Mouse (Mus musculus) heart, embryonic 15.5 days (tissue): ENCODE data around the gene Camk2b. TPM values are rescaled to one million over a fixed set of nuclear protein-coding genes. Genes with fewer than 3 reads are reported as not detected.
A peak's percentile ranks its signal among the peaks of the same experiment; 100 is the strongest.

Source experiments
- ATAC-seq: fragments of 200-750 bp; cut with Nextera tagmentation; replicated peaks from 2 replicates; pipeline ENCODE4 v1.8.0; 2017; ENCODE audit warnings: low read depth, moderate TSS enrichment; ENCODE audit not compliant: insufficient number of reproducible peaks, insufficient read depth, low FRiP score
- H3K27ac ChIP-seq: fragments of 300-500 bp; sonication (generic); 2 replicates; pipeline ENCODE4 v1.5.1; 2015; ENCODE audit warnings: mild to moderate bottlenecking, inconsistent platforms
- H3K27me3 ChIP-seq: fragments of 300-500 bp; sonication (generic); 2 replicates; pipeline ENCODE4 v1.6.1; 2015; ENCODE audit warnings: inconsistent platforms
- H3K36me3 ChIP-seq: fragments of 300-500 bp; sonication (generic); 2 replicates; pipeline ENCODE4 v1.6.1; 2015; ENCODE audit warnings: mild to moderate bottlenecking, inconsistent platforms
- H3K4me1 ChIP-seq: fragments of 300-500 bp; sonication (generic); replicated peaks from 2 replicates; pipeline ENCODE4 v1.6.1; 2015; ENCODE audit warnings: inconsistent platforms
- H3K4me2 ChIP-seq: fragments of 300-500 bp; sonication (generic); 2 replicates; pipeline ENCODE4 v1.6.1; 2015; ENCODE audit warnings: inconsistent platforms, mild to moderate bottlenecking, moderate library complexity
- H3K4me3 ChIP-seq: fragments of 300-500 bp; sonication (generic); 2 replicates; pipeline ENCODE4 v1.5.1; 2015; ENCODE audit warnings: mild to moderate bottlenecking, inconsistent platforms
- H3K9ac ChIP-seq: fragments of 300-500 bp; sonication (generic); 2 replicates; pipeline ENCODE4 v1.6.1; 2015; ENCODE audit warnings: mild to moderate bottlenecking, inconsistent platforms
- H3K9me3 ChIP-seq: fragments of 300-500 bp; sonication (generic); replicated peaks from 2 replicates; pipeline ENCODE4 v1.6.1; 2016; ENCODE audit warnings: inconsistent platforms
- WGBS: fragments of 180-500 bp; shearing (Covaris S2); methylation state at CpG from one replicate; pipeline ENCODE4 v1.1.7; 2015; ENCODE audit warnings: mixed read lengths; 5-methylcytosine and 5-hydroxymethylcytosine counted together
- polyA plus RNA-seq: library from polyadenylated mRNA; unstranded; fragments of >200 nt; fragmentation: Nextera tagmentation; extraction: Ambion mirVana; gene quantifications from 2 replicates; pipeline ENCODE4 v1.2.1, GENCODE M21; 2015

Camk2b gene
- polyA plus RNA-seq, 1 experiment from 2014 or later: 2.8 TPM

DNA sequence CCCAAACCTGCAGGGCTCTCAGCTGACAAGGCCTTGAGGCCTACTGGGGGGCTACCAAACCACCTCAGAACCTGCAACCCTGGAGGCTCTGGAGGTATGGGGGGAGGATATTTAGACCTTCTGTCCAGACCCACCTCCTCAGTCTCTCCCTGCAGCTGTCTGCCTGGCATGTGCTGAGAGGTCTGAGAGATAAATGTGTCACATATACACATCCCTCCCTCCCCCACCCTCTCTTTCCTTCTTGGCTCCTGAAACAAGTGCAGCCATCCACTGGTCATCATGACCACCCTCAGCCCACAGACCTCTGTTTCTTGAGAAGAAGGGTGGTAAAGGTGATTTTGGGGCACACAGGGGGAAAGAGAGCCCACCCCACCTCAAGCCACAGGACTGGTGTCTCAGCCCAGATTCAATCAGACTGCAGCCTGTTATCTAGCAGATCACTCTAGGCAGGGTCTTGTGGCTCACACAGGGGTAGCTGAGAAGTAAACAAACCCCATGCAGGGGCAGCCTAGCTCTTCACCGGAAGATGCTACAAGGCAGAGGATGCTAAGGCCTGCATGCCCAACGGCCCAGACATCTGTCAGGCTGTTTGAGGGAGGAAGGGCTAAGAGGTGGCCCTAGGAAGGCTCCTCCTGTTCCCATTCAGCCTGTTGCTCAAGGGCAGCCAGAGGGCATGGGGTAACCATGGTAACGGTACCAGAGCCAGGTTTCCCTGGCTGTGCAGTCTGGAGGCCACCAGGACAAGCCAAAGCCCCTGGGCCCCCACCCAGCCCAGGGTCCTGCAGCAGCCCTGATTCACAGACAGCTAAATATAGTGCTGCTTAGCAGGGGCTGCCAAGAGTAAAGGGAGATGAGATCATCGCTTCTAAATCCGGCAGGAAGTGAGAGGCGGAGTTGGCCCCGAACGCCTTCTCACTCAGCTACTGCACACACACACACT lies 66.1 kb downstream of the Camk2b start:
- H3K9ac ChIP-seq: peak overlapping the region; percentile 32; the same call in 1 of the 2 replicates
- H3K4me3 ChIP-seq: no peak overlapping the region
- peaks cover 54% of the 10 kb centered on the region for H3K4me1 ChIP-seq
- H3K9me3 ChIP-seq: no peaks in the 10 kb centered on the region
- peak overlapping the region; percentile 96 for H3K27ac ChIP-seq
- H3K36me3 ChIP-seq: no peaks in the 10 kb centered on the region
- H3K27me3 ChIP-seq: no peaks in the 10 kb centered on the region
- WGBS: 1% methylated on average over 8 of the region's 8 CpGs
- peak; percentile 96 for ATAC-seq
- peak overlapping the region; percentile 38 for H3K4me2 ChIP-seq

DNA sequence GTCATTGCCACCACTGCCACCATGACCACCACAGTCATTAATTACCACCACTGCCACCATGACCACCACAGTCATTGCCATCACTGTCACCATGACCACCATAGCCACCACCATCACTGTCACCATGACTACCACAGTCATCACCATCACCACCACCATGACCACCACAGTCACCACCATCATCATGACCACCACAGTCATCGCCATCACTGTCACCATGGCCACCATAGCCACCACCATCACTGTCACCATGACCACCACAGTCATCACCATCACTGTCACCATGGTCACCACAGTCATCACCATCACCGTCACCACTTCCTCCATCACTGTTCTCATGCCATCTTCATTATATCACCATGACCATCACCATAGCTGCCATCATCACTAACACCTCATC lies 67.7 kb downstream of the Camk2b start:
- Histone ChIP-seq H3K27me3 (no peaks in the 10 kb centered on the region), H3K4me1 (peaks cover 47% of the 10 kb centered on the region), H3K36me3 (no peaks in the 10 kb centered on the region), H3K9me3 (no peaks in the 10 kb centered on the region), H3K4me3 (no peak overlapping the region), H3K27ac (no peak overlapping the region), H3K9ac (no peak overlapping the region), H3K4me2 (no peak overlapping the region)
- no peak for ATAC-seq
- WGBS: 95% methylated on average over 2 of the region's 2 CpGs

DNA sequence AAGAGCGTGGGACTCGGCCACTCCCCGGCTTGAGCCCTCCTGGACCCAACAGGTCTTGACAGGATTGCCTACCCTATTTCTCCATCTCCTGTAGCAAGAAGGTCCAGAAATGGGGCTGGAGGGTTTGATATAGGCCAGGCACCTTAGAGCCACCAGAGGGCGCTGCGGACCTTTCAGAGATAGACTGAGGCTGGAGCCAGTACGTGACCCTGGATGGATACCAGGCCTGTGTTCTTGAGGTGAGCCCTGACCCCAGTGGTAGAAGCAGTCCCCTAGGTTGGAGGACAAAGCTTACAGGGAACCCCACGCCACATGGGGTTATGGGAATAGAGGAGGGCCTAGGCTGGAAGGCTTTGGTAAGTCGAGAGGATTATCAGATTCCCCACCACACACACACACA lies 70.2 kb downstream of the Camk2b start:
- Histone ChIP-seq H3K4me1 (peaks cover 22% of the 10 kb centered on the region), H3K9me3 (no peaks in the 10 kb centered on the region), H3K4me3 (no peak overlapping the region), H3K27ac (no peak overlapping the region), H3K9ac (no peak overlapping the region), H3K4me2 (no peak overlapping the region), H3K27me3 (no peaks in the 10 kb centered on the region), H3K36me3 (no peaks in the 10 kb centered on the region)
- ATAC-seq: peak; percentile 23; the same call in 1 of the 2 replicates
- WGBS: 12% methylated on average over 8 of the region's 8 CpGs

DNA sequence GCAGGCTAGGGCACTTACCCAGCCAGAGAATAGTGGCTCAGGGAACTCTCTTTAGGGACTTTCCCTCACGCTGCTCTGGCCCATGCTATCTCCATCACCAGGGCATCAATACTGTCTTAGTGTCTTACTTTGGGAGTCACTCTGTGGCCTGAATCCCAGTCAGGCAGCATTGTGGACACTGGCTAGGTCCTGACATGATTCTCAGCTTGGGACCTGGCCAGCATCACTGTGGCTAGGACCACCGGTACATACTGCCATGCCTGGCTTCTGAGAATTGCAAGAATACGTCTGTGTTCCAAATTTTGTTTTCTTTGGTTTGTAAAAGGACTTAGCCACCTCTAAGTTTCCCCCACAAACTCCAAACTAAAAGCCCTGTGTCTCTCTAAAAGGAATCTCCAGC lies 71.3 kb downstream of the Camk2b start:
- 71% methylated on average over 3 of the region's 3 CpGs for WGBS
- ATAC-seq: no peak
- H3K27me3 ChIP-seq: no peaks in the 10 kb centered on the region
- H3K27ac ChIP-seq: no peak overlapping the region
- no peak overlapping the region for H3K9ac ChIP-seq
- no peaks in the 10 kb centered on the region for H3K36me3 ChIP-seq
- H3K4me2 ChIP-seq: no peak overlapping the region
- H3K4me1 ChIP-seq: peaks cover 11% of the 10 kb centered on the region
- H3K9me3 ChIP-seq: no peaks in the 10 kb centered on the region
- H3K4me3 ChIP-seq: no peak overlapping the region

DNA sequence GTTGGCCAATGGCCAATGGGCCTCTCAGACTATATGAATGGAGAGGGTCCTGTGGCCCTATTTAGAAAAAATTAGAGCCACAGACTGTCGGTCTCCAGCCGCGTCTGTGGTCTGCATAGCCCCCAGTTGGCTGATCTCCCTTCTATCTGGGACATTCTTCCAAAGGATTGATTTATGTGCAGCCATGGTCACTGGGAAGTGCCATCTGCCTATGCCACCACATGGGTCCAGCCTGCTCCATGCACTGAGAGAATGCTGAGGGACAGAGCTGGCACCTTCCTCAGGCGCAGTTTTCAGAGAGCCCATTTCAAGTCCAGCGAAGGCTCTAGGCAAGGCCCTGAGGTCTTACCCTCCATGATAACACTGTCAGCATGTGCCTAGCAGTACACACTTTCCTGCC lies 72.0 kb downstream of the Camk2b start:
- Histone ChIP-seq H3K9me3 (no peaks in the 10 kb centered on the region), H3K4me2 (no peak overlapping the region), H3K9ac (no peak overlapping the region), H3K27me3 (no peaks in the 10 kb centered on the region), H3K4me3 (no peak overlapping the region), H3K4me1 (peaks cover 5% of the 10 kb centered on the region), H3K27ac (no peak overlapping the region), H3K36me3 (no peaks in the 10 kb centered on the region)
- 91% methylated on average over 5 of the region's 5 CpGs for WGBS
- ATAC-seq: no peak

DNA sequence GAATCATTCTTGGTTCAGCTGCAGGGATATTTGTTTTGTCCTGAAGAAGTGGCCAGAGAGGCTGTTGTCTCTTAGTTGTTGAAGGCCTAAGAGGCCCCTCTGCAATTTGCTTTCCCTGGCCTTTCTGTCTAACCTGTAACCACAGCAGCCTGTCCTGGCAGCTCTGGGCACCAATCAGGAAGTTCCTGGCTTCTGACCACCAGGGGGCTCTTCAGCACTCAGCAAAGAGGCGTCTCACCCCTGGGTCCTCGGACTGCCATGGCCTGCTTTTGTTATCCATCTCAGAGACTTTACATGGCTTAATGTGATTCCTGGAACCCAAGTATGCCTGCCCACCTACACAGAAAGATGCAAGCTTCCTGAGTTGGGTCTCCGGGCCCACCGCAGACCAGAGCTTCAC lies 75.3 kb downstream of the Camk2b start:
- Histone ChIP-seq H3K4me1 (no peaks in the 10 kb centered on the region), H3K36me3 (no peaks in the 10 kb centered on the region), H3K9me3 (no peaks in the 10 kb centered on the region), H3K27ac (no peak overlapping the region), H3K4me2 (no peak overlapping the region), H3K4me3 (no peak overlapping the region), H3K27me3 (no peaks in the 10 kb centered on the region), H3K9ac (no peak overlapping the region)
- ATAC-seq: no peak
- 37% methylated on average over 4 of the region's 4 CpGs for WGBS

DNA sequence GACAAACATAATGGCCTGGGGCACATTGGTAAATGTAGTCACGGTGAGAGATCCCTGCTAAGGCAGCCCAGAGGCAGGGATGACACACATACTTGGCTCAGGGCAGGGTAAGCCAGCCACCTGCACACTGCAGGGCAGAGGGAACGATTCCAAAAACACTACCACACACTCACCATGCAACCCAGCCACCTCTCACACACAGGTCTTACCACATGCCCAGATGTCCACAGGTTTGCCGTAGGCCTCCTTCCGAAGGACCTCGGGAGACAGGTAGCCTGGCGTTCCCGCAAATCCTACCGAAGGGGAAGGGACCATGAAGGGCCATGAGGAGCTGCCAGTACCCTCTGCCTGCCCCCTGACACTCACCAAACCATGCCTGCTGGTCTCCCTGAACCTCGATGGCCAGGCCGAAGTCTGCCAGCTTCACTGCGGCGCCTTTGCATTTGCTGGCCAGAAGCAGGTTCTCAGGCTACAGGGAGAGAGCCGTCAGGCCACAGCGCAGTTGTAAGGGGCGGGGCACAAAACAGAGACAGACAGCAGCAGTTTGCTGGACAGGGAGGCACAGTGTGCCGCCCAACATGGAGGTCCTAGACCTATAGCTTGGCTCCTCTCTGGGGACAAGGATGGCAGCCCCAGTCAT lies 76.1 kb downstream of the Camk2b start:
- no peak for ATAC-seq
- no peak overlapping the region for H3K27ac ChIP-seq
- no peaks in the 10 kb centered on the region for H3K9me3 ChIP-seq
- H3K9ac ChIP-seq: no peak overlapping the region
- WGBS: 80% methylated on average over 16 of the region's 16 CpGs
- H3K36me3 ChIP-seq: no peaks in the 10 kb centered on the region
- H3K4me3 ChIP-seq: no peak overlapping the region
- no peak overlapping the region for H3K4me2 ChIP-seq
- no peaks in the 10 kb centered on the region for H3K27me3 ChIP-seq
- H3K4me1 ChIP-seq: no peaks in the 10 kb centered on the region

DNA sequence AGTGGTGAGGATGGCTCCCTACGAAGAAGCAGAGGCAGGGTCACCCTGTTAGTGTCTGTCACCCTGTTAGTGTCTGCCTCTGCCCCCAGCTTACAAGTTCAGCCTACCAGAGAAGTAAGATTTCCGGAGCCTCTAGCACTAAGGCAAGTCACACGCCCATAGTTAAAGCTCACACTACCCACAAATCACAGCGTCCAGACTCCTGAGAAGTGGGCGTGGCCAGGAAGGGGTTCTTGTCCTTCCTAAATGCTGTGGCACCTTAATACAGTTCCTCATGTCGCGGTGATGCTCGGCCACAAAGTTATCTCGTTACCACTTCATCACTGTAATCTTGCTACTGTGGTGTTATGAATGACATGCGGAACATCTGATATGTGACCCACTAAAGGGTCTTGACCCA lies 78.0 kb downstream of the Camk2b start:
- Histone ChIP-seq H3K4me3 (no peak overlapping the region), H3K4me2 (no peak overlapping the region), H3K27me3 (no peaks in the 10 kb centered on the region), H3K9ac (no peak overlapping the region), H3K4me1 (no peaks in the 10 kb centered on the region), H3K9me3 (no peaks in the 10 kb centered on the region), H3K36me3 (no peaks in the 10 kb centered on the region), H3K27ac (no peak overlapping the region)
- ATAC-seq: no peak
- WGBS: 75% methylated on average over 10 of the region's 10 CpGs

DNA sequence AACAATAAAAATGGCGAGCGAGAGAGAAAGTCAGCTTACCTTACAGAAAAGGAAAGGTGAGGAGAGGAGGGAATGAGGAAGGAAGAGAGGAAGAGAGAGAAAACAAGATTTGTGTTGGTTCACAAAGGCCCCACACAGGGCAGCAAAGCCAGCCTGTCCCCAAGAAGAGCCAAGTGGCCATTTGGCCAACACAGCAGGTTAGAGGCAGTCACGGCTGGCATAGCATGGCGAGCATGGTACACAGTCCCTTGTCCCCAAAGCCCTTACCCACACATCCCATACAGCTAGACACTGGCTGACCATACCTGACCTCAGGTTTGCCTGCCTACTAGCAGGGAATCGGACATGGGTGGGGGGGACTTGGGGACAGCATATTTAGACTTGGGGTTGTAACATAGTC lies 82.5 kb downstream of the Camk2b start:
- Histone ChIP-seq H3K27me3 (no peaks in the 10 kb centered on the region), H3K4me3 (no peak overlapping the region), H3K9ac (no peak overlapping the region), H3K4me1 (no peaks in the 10 kb centered on the region), H3K4me2 (no peak overlapping the region), H3K36me3 (no peaks in the 10 kb centered on the region), H3K27ac (no peak overlapping the region), H3K9me3 (no peaks in the 10 kb centered on the region)
- no peak for ATAC-seq
- 89% methylated on average over 5 of the region's 5 CpGs for whole genome bisulfite sequencing

DNA sequence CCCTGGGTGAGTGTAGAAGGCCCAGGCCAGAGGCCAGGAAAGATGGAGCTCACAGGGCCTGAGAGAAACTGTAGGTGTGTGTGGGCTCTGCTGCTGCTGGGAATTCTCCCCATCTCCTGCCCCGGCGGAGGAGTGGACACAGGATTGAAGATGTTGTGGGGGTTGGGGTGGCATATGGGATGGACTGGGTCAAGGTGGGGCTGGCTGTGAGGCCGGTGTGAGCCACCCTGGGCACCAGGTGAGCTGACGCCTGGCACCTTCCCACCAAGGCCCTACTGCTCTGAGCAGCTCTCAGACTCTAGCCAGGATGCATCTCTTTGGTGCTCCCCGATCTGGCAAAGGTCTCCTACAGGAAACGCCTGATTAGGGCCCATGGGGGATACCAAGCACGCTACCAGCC lies 84.8 kb downstream of the Camk2b start:
- WGBS: 77% methylated on average over 7 of the region's 7 CpGs
- no peak for ATAC-seq
- H3K4me3 ChIP-seq: no peak overlapping the region

DNA sequence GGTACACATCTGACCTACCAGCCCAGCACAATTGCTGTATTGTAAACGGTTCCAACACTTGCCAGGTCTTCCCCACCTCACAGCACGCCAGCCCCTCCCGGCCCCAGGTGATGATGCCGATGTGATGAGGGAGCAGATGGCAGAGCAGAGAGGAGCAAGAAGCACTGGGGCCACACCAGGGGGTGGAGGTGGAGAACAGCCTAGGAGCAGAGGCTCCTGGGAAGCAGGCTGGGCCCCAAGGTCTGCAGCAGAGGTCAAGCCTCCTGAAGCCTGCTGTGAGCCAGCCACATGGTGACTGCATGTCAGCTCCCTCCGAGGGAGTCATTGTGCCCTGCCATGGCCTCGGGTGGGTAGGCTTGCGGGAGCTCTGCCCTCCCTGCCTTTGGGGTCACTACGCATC lies 85.6 kb downstream of the Camk2b start:
- H3K4me2 ChIP-seq: no peak overlapping the region
- no peak overlapping the region for H3K4me3 ChIP-seq
- no peaks in the 10 kb centered on the region for H3K4me1 ChIP-seq
- ATAC-seq: no peak
- no peaks in the 10 kb centered on the region for H3K36me3 ChIP-seq
- H3K9me3 ChIP-seq: no peaks in the 10 kb centered on the region
- no peak overlapping the region for H3K27ac ChIP-seq
- no peak overlapping the region for H3K9ac ChIP-seq
- no peaks in the 10 kb centered on the region for H3K27me3 ChIP-seq
- WGBS: 63% methylated on average over 8 of the region's 8 CpGs

More for the DNA sequence above, 84.8 kb downstream of the Camk2b start:
- Histone ChIP-seq H3K4me2 (no peak overlapping the region), H3K27ac (no peak overlapping the region), H3K9me3 (no peaks in the 10 kb centered on the region), H3K27me3 (no peaks in the 10 kb centered on the region), H3K4me1 (no peaks in the 10 kb centered on the region), H3K9ac (no peak overlapping the region), H3K36me3 (no peaks in the 10 kb centered on the region)

DNA sequence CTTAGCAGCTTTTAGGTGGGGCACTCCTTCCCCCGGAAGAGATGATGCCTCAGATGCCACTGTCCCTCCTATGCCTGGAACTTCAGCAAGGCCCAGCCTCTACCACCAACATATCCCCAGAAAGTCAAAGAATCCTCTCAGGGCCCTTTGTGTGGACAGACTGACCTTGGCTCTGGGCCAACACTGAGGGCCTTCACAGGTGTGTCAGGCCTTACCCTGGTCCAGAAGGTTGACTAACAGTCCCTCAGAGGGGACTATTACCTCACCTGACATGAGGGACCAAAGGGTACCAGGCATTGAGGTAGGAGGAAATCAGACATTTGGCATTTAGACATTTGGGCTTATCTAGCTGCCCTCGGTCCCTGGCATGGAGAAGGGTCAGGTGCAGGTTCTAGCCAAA lies 86.1 kb downstream of the Camk2b start:
- Histone ChIP-seq H3K9ac (no peak overlapping the region), H3K36me3 (no peaks in the 10 kb centered on the region), H3K4me1 (no peaks in the 10 kb centered on the region), H3K4me3 (no peak overlapping the region), H3K27me3 (no peaks in the 10 kb centered on the region), H3K27ac (no peak overlapping the region), H3K9me3 (no peaks in the 10 kb centered on the region), H3K4me2 (no peak overlapping the region)
- ATAC-seq: no peak
- 78% methylated on average over 2 of the region's 2 CpGs for WGBS
